In the genomic region with DNA sequence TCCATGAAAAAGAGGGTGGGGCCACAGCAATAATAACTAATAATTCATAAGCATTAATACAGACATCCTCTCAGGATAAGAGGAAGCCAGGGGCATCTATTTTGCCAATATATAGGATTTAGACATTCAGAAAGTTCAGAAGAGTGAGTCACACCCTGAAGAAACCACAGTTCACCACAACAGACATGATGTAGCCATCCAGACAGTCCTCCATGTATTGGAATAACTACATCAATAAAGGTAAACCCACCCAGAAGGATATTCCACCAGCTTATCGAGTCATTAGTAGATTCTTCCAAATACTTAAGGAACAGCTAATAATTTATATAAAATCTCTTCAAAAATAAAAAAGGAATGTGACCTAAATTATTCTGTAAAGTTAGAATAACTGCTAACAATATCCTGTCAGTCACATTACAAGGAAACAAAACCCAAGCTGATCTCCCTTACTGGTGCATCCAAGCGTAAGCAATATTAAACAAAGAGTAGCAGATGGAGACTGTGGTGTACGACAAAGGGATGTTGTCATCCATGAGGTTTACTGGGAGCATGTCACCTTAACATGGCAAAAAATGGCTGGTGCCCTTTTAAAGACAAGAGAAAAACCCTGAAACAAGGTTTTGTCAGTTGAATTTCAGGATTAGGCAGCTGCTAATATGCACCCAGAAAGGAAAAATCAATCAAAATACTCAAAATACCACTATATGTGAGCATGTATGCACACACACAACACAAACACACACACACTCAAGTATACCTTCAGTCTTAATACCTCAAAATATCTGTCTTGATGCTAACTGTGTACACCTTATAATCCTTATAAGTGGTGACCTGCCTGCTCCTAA, we compare ENCODE assay signal across 16 mouse cellular contexts.
DNase-seq lines count a peak whose midpoint lies in the region; TF ChIP-seq lines count a peak whose summit lies in the region.
"Had no signal": no experiment of that assay in that cellular context is flagged by ENCODE, and none has a peak within 500 bp of the region (broad histone marks: within the 10 kb centered on the region; RNA-seq: fewer than 3 reads in every experiment).

No protein-coding gene starts in this region.

- H3K9ac ChIP-seq in heart, adult 2 months (ENCODE audit: low read depth, low read length): no peak overlapping the region

- no peak overlapping the region for H3K4me3 ChIP-seq in heart, adult 2 months

- H3K27ac ChIP-seq in heart, adult 2 months: no peak overlapping the region

- no peak for TF ChIP-seq CTCF in heart, adult 2 months (IDR thresholded peaks at IDR 0.05)

- no peaks in the 10 kb centered on the region; the same call in 1 of the 2 replicates for H3K27me3 ChIP-seq in heart, adult 2 months (ENCODE audit: control insufficient read depth, insufficient read depth, low read length)

- H3K36me3 ChIP-seq in heart, adult 2 months (ENCODE audit: control insufficient read depth, insufficient read depth, low read length): no peaks in the 10 kb centered on the region

- TF ChIP-seq EP300 in heart, adult 2 months (IDR thresholded peaks at IDR 0.05; ENCODE audit: insufficient read depth, low read depth, low read length): no peak

- TF ChIP-seq POLR2A in heart, adult 2 months (IDR thresholded peaks at IDR 0.05; ENCODE audit: insufficient read depth, low read depth, low read length): no peak

- intact Hi-C loops in heart, adult 2 months (cut with DNase I): no loop called here

- H3K4me1 ChIP-seq in heart, adult 2 months (ENCODE audit: control insufficient read depth, insufficient read depth, low read length): no peaks in the 10 kb centered on the region

- 84% methylated on average over 3 of the region's 3 CpGs for WGBS in heart, adult 2 months

- no peaks in the 10 kb centered on the region for H3K79me2 ChIP-seq in heart, adult 2 months (replicated peaks; ENCODE audit: control insufficient read depth, insufficient read depth, low read length)

- peak; percentile 3 for DNase-seq in heart, adult 11 months
- no peak for DNase-seq in heart, adult 2 months
- DNase-seq in 3T3-L1 (ENCODE audit: low read depth, low spot score): peak; percentile 30
- peak; percentile 32 for DNase-seq in embryo, embryonic 11 days
- DNase-seq in mesoderm, embryonic 11.5 days (ENCODE audit: low read depth, low spot score): peak; percentile 41
- no peak for DNase-seq in spleen, postnatal 36 days (ENCODE audit: low spot score in 2 of 2)
- no peak for DNase-seq in urinary bladder, adult 18-20 months (ENCODE audit: low spot score in 2 of 2)
- no peak for DNase-seq in layer of hippocampus, adult 9-10 months (ENCODE audit: low spot score)
- DNase-seq: cerebellum, adult 2 months; gastrocnemius, postnatal 10 days; kidney, postnatal 10 days; layer of hippocampus, adult 9-11 months; liver; lung, adult 18-20 months; lung, postnatal 4 days; right cerebral cortex, postnatal 25 days had no signal

Comparison
In these comparisons a context has a peak if more than half of its experiments do, and no peak if none do; other contexts are left out.
1. DNase-seq: peak in heart, adult 11 months (single experiment), 3T3-L1 (single experiment), embryo, embryonic 11 days (single experiment) and mesoderm, embryonic 11.5 days (single experiment); none in heart, adult 2 months (0 of 2), spleen, postnatal 36 days (0 of 2), urinary bladder, adult 18-20 months (0 of 2) and layer of hippocampus, adult 9-10 months (single experiment).